Mouse (Mus musculus) embryonic fibroblast, embryonic 13.5 days (primary cell): ENCODE measurements around the gene T. TPM values are rescaled to one million over a fixed set of nuclear protein-coding genes. Genes with fewer than 3 reads are reported as not detected.
A peak's percentile ranks its signal among the peaks of the same experiment; 100 is the strongest.

Experiments used
- H3K27ac ChIP-seq: 2 replicates; pipeline ENCODE4 v1.5.1; 2012; ENCODE audit warnings: low read length, control low read depth, inconsistent platforms; ENCODE audit not compliant: insufficient read depth
- H3K4me1 ChIP-seq: 2 replicates; pipeline ENCODE4 v1.6.1; 2011; ENCODE audit warnings: low read length; ENCODE audit not compliant: control insufficient read depth, insufficient read depth
- H3K4me3 ChIP-seq: 2 replicates; pipeline ENCODE4 v1.5.1; 2011; ENCODE audit warnings: mild to moderate bottlenecking, control low read depth, low read length; ENCODE audit not compliant: insufficient read depth
- CTCF ChIP-seq: IDR thresholded peaks from 2 replicates; pipeline ENCODE4 v1.5.1; 2011; ENCODE audit warnings: mild to moderate bottlenecking, control low read depth, low read length, moderate library complexity, borderline replicate concordance; ENCODE audit not compliant: insufficient read depth
- POLR2A ChIP-seq: IDR thresholded peaks from 2 replicates; pipeline ENCODE4 v1.6.1; 2011; ENCODE audit warnings: low read depth, mild to moderate bottlenecking, control low read depth, low read length, moderate library complexity
- polyA plus RNA-seq: library from polyadenylated mRNA; stranded (reverse); fragments of >200 nt; gene quantifications from 2 replicates; pipeline ENCODE4 v1.2.4, GENCODE M21; 2011; ENCODE audit warnings: low read depth; ENCODE audit not compliant: missing spikeins, insufficient read length

T gene
- polyA plus RNA-seq, 1 experiment: not detected

DNA sequence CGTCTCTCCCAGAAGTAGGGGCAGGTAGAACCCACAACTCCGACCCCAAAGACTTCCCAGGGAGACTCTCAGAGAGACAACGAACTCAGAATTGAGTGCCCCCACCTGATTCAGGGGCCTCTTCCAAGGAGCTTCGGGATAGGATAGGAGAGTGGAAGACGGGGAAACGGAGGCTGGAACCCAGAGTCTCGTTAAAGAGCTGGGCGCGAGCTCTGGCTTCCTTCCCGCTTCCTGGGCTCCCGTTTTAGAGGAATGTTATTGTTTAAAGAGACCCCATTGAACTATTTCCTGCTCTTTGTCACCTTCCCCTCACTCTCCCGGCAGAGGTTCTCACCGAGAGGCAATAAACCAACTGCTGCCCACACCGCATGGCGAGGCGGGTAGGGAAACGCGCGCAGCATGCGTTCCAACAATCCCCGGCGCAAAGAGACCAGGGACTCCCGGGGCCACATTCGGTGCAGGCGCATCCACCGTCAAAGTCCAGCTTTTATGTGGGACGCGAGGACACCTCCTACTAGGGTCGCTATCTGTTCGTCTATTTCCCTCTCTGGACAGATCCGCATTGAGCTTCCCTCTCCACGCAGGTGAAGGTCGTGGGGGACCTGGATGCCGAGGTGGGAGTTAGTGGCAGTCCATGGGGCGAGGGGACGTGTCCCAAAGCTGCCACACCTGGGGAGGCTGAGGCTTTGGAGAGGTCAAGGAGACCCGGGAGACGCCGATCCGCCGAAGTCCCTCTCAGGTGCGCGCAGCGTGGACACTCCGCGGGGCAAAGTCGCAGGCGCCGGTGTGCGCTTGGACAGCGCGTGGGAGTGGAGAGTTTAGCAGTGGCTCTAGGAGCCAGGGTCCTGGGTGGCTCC lies 874 bp upstream of the T start:
- Histone ChIP-seq H3K4me1 (no peaks in the 10 kb centered on the region), H3K4me3 (no peak overlapping the region), H3K27ac (no peak overlapping the region)
- TF ChIP-seq CTCF: no peak
- TF ChIP-seq POLR2A: no peak

DNA sequence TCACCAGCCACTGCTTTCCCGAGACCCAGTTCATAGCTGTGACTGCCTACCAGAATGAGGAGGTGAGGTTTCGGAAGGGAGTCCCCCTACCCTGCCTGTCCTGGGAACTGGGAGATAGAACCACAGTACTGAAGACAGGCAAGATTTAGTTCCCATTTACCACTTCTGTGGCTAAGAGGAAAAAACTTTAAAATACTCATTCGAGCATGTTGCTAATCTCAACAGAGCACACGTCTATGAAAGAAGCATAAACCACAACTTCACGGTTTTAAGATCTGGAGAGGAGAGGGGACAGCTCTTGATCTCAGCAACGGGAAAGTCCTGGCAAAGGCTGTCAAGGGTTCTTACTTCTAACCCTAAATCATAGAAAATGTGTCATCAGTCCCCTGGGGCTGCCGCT lies 2.0 kb downstream of the T start:
- H3K4me1 ChIP-seq: no peaks in the 10 kb centered on the region
- TF ChIP-seq POLR2A (no peak), CTCF (no peak)
- H3K27ac ChIP-seq: no peak overlapping the region
- no peak overlapping the region for H3K4me3 ChIP-seq

DNA sequence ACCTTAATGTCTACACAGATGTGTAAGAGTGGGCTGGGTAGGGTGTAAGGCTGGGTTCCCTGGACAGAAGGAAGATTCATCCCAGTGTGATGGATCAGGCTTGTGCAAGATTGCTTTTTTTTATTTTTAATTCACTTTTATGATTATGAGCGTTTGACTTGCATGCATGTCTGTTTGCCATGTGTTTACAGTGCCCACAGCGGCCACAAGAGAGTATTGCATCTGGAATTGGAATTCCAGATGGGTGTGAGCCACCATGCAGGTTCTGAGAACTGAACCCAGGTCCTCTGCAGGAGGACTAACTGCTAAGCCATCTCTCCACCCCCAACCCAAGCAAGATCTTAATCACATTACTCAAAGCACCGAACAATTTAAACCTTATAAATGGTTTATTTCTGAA lies 9.8 kb downstream of the T start:
- no peak overlapping the region for H3K27ac ChIP-seq
- H3K4me3 ChIP-seq: no peak overlapping the region
- TF ChIP-seq CTCF (no peak), POLR2A (no peak)
- no peaks in the 10 kb centered on the region for H3K4me1 ChIP-seq

DNA sequence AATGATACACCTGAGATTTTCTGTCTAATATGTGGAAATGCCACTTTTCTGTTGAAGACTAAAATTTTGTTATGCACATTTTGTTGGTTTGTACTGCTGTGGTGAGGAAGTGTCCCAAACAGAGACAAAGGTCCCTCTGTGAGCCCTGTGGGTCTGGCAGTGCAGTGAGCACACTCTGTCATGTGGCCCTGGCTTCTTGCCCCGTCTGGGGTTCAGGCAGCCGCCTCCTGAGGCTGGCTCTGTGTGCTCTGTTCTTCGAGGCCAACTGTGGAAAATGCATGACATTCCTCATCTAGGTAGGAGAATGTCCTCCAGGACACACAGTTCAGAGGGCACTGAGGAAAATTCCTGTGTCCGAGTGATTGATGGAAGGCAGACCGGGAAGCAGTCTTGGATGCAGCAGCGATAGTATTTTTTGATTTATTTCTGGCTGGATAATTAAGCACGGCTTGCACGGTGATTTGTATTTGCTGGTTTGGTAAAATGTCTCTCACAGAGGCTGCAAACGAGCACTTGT lies 13.5 kb downstream of the T start:
- TF ChIP-seq CTCF (no peak), POLR2A (no peak)
- H3K4me1 ChIP-seq: no peaks in the 10 kb centered on the region
- no peak overlapping the region for H3K4me3 ChIP-seq
- no peak overlapping the region for H3K27ac ChIP-seq

DNA sequence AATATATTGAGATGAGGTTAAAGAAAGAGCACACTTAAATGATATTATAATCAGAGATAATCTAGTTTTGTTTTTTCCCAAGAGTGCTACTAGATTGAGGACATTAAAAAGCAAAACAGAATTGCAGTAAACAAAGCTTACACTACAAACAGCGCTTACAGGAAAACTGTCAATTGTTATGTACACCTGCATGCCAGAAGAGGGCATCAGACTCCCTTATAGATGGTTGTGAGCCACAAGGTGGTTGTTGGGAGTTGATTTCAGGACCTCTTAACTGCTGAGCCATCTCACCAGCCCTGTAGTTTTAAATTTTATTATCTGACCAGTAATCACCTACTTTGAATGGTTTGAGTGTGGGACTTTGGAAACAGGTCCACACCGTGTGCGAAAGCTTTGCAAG lies 14.1 kb downstream of the T start:
- Histone ChIP-seq H3K4me3 (no peak overlapping the region), H3K27ac (no peak overlapping the region), H3K4me1 (no peaks in the 10 kb centered on the region)
- TF ChIP-seq POLR2A (no peak), CTCF (no peak)

DNA sequence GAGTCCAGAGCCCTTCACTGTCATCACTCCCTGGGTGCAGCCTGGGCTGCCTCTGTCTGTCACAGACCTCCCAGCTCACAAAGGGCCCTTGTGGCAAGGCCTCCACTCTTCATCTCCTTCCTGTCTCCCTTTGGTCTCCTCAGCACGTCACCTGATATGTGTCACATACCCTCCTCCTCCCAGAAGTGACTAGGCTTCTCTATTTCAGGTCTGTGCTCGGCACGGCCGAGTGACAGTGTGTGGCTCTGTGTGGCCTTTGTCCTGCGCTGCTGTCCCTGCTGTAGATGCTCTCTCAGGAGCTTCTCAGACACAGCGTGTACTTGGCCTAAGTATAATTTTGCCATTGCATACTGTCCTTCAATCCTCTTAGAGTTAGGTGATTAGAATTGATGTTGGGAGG lies 21.0 kb downstream of the T start:
- Histone ChIP-seq H3K4me1 (no peaks in the 10 kb centered on the region), H3K27ac (no peak overlapping the region), H3K4me3 (no peak overlapping the region)
- no peak for TF ChIP-seq CTCF
- TF ChIP-seq POLR2A: no peak

DNA sequence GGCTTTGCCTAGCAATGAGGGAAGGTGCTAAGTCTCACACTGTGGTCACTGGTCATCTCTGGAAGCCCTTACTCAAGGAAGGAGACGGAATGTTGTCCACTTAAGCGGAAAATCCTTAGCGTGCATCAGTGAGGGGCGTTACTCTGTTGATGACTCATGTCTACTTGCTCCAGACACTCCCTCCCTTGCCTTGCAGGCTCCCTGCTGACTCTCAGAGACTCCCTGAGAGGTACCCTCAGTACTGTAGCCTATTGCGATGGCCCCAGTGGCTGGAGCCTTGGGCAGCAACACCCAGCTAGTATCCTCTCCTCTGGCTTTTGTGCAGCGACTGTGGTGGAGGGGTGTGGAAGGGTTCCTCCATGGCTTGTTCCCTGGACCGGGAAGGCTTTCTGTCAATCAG lies 21.4 kb downstream of the T start:
- H3K27ac ChIP-seq: no peak overlapping the region
- no peaks in the 10 kb centered on the region for H3K4me1 ChIP-seq
- TF ChIP-seq CTCF: no peak
- no peak for TF ChIP-seq POLR2A
- H3K4me3 ChIP-seq: no peak overlapping the region

DNA sequence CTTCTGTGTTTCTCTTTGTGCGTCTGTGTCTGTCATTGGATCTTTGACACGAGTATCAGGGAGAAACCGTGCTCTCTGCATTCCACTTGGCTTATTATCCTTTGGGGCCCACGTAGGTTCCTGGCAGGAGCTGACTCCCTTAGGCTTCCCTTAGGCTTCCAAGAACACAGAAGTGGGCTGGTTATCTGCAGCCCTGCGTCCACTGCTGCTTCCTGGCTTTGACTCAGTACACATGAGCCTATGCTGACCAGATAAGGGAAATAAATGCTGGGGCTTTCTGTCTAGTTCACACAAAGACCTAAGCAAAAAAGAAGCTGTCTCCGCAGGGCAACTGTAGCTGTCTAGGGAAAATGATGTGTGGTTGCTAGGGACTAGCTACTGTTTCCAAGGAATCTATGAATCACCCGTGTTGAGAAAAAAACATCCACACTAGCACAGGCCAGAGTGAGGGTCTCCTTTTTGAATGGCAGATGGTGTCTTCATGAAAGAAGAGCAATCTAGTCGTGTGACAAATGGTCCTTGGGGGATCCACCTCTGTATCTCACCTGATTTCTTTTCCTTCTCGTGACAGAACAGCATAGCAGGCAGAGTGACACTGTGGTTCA lies 22.7 kb downstream of the T start:
- no peak overlapping the region for H3K4me3 ChIP-seq
- H3K27ac ChIP-seq: no peak overlapping the region
- no peaks in the 10 kb centered on the region for H3K4me1 ChIP-seq
- TF ChIP-seq CTCF: no peak

DNA sequence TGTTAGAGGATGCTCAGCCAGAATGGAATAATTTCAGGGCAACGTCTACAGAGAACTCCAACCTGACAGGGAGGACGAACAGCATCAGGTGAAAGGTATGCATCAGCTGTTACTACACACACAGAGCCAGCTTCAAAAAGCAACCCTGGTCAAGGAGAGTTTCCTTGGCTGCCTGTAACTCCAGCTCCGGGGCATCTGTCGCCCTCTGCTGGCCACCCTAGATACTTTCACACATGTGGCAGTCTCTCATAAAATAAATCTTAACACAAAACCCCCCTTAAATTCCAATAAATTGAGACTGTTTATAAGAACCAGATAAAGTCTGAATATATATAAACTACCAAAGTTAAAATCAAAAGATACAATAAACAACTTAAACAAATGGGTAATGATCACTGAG lies 27.3 kb downstream of the T start:
- H3K4me3 ChIP-seq: no peak overlapping the region
- H3K4me1 ChIP-seq: no peaks in the 10 kb centered on the region
- TF ChIP-seq CTCF (peak; percentile 48; the same call in 1 of the 2 replicates), POLR2A (no peak)
- H3K27ac ChIP-seq: no peak overlapping the region

DNA sequence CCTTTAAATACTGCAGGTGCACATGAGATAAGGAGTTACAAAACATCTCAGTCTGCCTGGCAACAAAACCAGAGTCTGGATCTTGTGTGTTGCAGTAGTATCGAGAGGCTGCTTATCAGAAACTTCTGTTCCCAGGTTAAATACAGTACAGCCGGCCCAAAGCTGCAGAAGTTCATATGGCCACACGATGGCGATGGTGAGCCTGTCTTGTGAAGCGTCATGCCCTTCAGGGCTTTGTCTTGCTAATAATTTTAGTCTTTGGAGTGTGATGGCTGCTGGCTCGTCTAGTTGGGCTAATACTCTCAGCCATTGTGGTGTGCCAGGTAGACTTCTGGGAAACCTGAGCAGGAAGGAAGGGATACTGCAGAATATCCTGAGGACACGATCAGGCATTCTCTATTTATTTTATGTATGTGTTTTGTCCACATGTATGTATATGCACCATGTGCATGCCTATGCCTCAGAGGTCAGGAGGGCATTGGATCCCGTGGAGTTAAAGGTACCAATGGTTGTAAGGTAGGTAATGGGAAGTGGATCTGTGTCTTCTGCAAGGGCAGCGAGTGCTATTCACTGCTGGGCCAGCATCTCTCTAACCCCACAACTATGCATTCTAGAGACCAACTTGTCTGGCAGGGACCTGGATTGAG lies 29.4 kb downstream of the T start:
- Histone ChIP-seq H3K4me1 (no peaks in the 10 kb centered on the region), H3K4me3 (no peak overlapping the region), H3K27ac (no peak overlapping the region)
- TF ChIP-seq POLR2A (no peak), CTCF (peak; percentile 89)

DNA sequence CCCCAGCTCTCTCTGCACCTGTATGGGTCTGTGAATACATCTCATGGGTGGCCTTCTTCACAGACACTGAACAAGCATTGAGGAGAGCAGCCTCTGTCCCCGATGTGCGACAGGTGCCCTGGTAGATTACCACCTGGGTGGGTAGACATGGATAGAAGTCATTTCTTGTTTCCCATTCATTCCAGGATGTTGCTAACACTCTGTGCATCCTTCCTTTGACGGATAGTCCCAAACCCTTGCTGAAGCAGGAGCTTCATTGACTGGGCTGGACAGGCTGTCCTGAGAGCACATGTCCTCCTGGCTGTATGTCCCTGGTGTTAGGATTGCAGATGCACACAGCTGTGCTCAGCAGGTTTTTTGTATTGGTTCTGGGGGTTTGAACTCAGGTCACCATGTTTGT lies 33.5 kb downstream of the T start:
- Histone ChIP-seq H3K4me1 (no peaks in the 10 kb centered on the region), H3K27ac (no peak overlapping the region), H3K4me3 (no peak overlapping the region)
- no peak for TF ChIP-seq CTCF
- TF ChIP-seq POLR2A: no peak
